Mouse (Mus musculus): ENCODE data around the gene Ndufs1.

- TF ChIP-seq GATA1 (IDR thresholded peaks at IDR 0.05; ENCODE audit: low read length) (no peak), TAL1 (IDR thresholded peaks at IDR 0.05; ENCODE audit: low read length) (no peak)
Observed at GRCm38 (mm10) chr1:63112865-63113261, 63.8 kb downstream of the Ndufs1 start.

Measured in erythroblast, embryonic 14.5 days (primary cell).